Mouse (Mus musculus): ENCODE data around the gene Dmkn. TPM values are rescaled to one million over a fixed set of nuclear protein-coding genes. Genes with fewer than 3 reads are reported as not detected.
"Not testable (repeated sequence)": the region's sequence is repeated elsewhere in the genome, so short reads cannot be mapped to it uniquely, and the experiment has no call there.

Gene Dmkn
- total RNA-seq, 2 experiments from 2014 or later: 2.6 to 3.6 TPM

DNA sequence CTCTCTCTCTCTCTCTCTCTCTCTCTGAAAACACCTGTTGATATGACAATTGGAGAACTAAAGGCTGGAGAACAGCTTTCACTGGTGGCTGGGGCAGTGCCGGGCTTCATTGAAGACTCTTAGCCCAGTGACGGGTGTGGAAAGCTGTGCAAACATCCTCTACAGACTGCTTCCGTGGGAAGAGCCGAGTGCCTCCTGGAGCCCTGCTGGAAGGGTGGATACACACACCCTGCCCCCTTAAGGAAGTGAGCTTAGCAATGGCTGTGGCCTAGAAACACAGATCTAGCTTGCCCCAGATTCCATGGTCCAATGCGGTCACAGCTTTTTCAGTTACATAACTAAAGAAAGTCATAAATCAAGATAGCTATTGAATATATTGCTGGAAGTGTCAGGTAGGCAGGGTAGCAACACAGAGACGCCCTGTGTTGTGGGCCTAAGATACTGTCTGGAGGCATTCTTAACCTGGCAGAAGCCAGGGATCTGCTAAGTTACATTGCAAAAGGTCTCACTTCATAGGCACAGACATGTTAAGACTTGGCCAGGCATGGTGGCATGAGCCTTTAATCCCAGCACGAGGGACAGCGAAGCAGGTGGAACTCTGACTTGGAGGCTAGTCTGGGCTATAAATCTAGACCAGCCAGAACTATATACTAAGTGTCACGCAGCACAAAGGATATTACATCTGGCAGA is 40.6 kb downstream of the Dmkn start:
- no peak for DNase-seq (ENCODE audit: low spot score in 2 of 2)
- intact Hi-C loops (cut with DNase I): no loop called here

DNA sequence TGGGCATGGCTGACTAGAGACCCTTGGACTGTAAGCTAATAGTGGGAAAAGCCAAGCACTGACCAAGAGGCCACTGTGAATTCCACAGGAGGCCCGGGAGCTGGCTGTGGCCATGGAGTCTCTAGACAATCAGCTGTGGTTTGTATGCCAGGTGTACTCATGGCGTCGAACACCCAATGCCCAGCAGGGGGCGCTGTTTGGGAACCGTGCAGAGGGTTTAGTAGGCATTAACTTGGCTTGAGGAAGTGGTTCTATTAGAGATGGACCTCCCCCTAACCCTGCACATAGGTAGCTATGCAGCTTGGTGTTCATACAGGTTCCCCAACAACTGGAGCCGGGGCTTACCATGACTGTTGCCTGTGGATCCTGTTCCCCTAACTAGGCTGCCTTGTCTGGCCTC is 42.4 kb downstream of the Dmkn start:
- DNase-seq (ENCODE audit: low spot score in 2 of 2): no peak
- intact Hi-C loops (cut with DNase I): no loop called here

DNA sequence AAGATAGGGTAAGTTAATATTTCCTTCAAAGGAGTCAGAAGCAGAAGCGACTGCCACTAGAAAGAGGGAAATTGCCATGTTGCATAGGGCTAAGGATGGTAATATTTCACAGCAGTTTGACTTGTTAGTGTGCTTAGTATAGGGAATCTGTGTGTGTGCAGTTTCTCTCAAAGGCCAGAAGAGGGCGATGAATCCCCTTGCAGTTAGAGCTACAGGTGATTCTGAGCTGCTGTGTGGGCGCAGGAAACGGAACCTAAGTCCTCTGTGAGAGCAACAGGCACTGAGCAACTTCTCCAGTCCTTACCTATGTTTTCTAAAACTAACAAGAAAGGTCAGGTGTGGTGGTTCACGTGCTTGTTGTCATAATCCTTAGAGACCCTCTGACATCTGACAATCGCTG is 46.8 kb downstream of the Dmkn start:
- no peak for DNase-seq (ENCODE audit: low spot score in 2 of 2)
- intact Hi-C loops (cut with DNase I): loop anchor here (5.0 kb wide), 1 partner anchor 47 kb away; the partner anchor contains the start of gene Ffar3

DNA sequence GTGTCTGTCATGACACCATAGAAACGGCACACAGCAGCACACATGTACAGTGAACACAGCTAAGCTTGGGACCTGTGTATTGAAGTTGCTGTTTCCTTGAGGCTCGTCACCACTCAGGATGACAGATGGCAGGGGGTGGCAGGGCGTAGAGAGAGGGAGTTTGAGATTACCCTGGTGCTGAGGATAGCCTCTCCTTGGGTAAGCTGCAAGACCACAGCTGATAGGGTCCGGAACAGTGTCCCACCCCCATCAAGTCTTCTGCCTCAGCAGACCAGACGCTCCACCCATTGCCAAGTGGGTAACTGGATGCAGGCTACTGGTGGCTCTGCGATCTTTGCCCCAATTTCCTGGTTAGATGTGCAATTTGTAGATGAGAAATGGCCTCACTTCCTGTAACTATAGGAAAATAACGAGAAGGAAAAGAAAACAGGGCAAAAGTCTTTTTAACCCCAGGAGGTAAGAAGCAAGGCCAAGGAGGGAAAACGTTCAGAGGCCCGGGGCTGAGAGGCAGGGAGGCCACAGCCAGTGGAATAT is 48.3 kb downstream of the Dmkn start:
- DNase-seq (ENCODE audit: low spot score in 2 of 2): no peak
- intact Hi-C loops (cut with DNase I): loop anchor here (5.0 kb wide), 1 partner anchor 45 kb away; the partner anchor contains the start of gene Ffar3

DNA sequence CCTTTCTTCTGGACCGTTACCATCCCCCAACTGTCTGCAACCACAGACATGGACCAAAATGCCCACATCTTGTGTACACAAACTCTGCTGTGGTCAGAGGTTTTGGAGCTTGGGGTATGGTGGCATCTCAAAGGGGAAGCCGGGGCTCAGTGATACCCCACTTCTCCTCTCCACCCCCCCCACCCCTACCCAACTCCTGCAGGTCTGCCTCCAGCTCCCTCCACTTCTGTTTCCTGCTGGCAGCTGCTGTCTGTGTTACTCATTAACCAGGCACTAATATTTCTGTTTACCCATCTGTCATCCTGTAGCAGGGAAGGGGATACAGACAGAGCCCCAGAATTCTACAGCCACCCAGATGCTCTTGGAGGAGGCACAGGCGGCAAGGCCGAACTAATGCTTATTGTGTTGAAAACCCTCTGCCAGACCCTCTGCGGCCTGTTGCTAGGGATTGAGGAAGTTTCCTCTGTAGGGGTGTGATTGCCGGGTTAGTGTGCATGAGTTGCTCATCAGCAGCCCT is 48.8 kb downstream of the Dmkn start:
- DNase-seq (ENCODE audit: low spot score in 2 of 2): no peak
- intact Hi-C loops (cut with DNase I): loop anchor here (5.0 kb wide), 1 partner anchor 45 kb away; the partner anchor contains the start of gene Ffar3

DNA sequence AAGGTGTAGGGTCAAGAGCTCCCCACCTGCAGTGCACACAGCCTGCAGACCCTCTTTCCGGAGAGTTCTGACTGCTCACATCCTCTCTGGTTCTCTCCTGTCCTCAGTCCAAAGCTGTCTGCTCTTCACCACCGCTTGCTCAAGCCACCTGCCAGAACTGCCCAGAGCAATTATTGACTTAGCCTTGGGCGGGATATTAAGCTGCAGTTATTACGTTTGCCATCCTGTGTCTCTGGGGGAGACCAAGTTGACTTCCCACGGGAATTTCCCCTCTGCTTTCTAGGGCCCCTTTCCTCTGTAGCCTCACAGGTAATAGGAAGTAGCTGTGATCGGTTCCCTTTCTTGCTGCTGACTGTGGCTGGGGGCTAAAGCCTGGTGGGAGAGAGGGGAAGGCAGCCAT is 56.6 kb downstream of the Dmkn start:
- intact Hi-C loops (cut with DNase I): no loop called here
- no peak for DNase-seq (ENCODE audit: low spot score in 2 of 2)

DNA sequence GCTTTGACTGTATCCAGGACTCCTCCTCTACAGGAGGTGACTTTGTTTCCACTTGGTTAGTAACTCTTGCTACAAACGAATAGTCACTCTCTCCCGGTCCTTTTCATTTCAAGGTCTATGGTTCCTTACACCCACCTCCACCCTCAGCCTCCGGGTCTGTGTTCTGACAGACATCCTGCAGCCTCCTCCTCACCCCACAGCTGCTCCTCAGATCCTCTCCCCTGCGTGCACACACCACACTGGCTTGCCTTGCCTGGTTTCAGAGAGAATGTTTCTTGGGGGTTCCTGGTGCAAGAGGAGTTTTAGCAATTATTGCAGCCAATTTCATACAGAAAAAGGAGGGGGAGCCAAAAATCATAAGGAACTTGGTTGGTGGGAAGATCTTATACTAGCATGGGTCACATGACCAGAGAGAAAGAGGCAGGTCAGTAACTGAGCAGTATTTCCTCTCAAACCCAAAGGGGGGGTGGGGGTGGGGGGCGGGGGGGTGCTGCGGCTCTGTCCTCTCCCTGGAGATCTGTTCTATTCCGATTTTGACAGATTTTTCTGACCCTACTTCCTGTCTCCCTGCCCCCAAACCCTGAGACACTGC is 57.4 kb downstream of the Dmkn start:
- intact Hi-C loops (cut with DNase I): no loop called here
- no peak for DNase-seq (ENCODE audit: low spot score in 2 of 2)

DNA sequence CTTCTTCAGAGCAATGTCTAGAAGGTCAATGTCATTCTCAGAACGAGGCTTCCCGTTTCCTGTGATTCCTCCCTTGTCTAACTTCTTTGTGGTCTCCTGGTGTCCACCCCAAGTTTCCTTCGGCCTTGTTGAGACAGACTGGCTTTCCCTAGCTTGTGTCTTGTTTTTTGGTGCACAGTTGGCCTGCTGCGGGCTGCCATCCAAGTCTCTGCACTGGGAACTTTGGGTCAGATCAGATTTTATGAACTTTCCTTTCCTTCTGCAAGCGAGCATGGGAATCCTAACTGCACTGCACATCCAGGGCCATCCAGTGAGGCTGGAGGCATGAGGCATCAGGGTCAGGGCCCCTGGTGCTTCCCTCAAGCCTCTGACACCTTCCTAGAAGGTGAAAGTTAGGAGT is 58.0 kb downstream of the Dmkn start:
- DNase-seq (ENCODE audit: low spot score in 2 of 2): no peak
- intact Hi-C loops (cut with DNase I): no loop called here

DNA sequence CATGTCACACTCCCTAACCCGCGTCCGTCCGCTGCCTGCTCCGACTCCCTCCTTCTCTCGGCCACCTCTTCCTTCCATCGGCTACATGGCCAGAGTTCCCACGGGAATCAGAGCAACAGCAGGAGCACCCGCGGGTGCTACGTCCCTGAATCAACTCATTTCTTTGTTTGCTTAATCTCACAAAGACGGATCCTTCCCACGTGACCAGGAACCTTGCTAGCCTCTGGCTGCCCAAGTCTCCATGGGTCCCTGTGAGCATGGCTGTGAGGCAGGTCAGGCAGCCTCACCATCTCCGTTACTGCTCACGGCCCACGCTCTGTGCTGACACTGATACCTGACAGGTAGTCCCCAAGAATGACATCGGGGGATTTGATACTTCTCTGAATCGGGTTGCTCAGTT is 60.1 kb downstream of the Dmkn start, which contains the start of gene Ffar2:
Gene Ffar2 (minus strand): TSS at position 101 of the 400 bp plus-strand sequence.
- intact Hi-C loops (cut with DNase I): no loop called here
- no peak for DNase-seq (ENCODE audit: low spot score in 2 of 2)

DNA sequence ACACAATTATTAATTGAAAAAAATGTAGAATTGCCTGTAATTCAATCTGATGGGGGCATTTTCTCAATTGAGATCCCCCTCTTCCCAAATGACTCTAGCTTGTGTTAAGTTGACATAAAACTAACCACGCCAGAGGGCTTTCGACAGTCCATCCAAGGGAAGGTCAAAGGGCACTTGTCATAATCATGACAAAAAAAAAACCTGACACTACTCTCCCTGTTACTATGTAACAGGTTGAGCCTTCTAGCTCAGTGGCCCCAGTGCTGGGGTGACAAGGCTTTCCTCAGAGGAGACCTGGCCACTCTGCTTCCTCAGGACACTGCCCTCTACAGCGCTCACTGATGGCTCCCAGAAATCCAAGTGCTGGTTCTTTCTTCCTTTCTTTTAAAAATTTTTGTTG is 60.8 kb downstream of the Dmkn start:
- DNase-seq (ENCODE audit: low spot score in 2 of 2): no peak
- intact Hi-C loops (cut with DNase I): no loop called here

DNA sequence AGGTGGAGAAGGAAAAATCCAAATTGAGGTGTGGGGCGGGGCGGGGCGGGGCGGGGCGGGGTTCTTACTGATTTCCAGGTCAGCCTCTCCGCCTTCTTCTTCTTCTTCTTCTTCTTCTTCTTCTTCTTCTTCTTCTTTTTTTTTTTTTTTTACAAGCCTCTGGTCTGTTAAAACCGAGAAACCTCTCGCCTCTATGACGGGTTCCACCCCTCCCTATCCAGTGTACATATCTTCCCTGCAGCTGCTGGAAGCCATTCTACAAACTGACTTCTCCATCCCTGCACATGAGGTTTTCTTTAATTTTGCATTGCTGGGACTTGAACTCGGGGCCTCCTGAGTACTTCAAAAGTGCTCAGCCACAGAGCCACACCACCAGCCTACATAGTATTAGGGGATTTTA is 63.1 kb downstream of the Dmkn start:
- intact Hi-C loops (cut with DNase I): no loop called here
- no peak for DNase-seq (ENCODE audit: low spot score in 2 of 2)

DNA sequence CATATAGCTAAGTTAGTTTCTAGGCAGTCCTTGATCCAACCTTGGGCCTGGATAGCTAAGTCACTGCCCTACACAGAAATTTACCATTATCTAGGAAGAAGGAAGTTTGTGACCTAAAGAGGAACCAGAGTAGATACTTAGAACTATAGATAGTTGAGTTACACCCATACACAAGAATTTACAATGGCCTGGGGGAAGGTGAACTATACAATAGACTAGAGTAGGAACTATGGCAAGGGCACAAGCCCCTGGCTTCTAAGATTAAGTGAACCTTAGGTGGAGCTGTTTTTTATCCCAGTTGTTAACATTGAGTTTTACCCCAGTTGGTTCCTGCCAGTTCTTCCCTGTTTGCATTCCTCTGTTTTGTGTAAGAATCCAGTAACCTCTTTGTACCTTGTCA is 65.3 kb downstream of the Dmkn start:
- intact Hi-C loops (cut with DNase I); DNase-seq (ENCODE audit: low spot score in 2 of 2): not testable (repeated sequence)

DNA sequence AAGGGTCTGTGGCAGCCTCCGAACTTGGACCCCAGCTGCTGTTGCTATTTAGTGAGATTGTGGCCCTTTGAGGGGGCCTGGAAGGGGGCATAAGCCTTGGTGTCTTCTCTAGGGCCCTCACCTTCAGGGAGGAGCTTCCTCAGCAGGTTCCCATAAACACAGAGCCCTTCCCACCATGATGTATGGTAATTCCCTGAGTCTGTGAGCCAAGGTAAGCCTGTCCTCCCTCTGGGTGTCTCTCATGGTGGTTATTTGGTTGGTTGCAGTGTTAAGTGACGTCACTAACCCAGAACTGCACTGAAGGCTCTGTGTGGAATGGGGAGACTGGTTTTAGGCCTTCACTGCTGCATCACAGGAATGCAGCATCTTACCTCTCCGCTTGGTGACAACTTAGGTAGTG is 65.9 kb downstream of the Dmkn start:
- no peak for DNase-seq (ENCODE audit: low spot score in 2 of 2)
- intact Hi-C loops (cut with DNase I): no loop called here

Other genes starting within 250 kb of the Dmkn start
- gene Arhgap33, start 228.7 kb upstream of the Dmkn start, total RNA-seq (2021): 100 to 1,000 TPM; 156 to 209 TPM
- gene Hspb6, start 211.6 kb upstream of the Dmkn start, total RNA-seq (2021): 1 to 10 TPM; 4.2 to 5.1 TPM
- gene Proser3, start 211.5 kb upstream of the Dmkn start, total RNA-seq (2021): 1 to 10 TPM; 2.8 to 4.5 TPM
- gene Lin37, start 203.9 kb upstream of the Dmkn start, total RNA-seq (2021): 10 to 100 TPM; 35.9 to 45.5 TPM
- 10 to 100 TPM; 68.0 to 71.4 TPM for gene U2af1l4, start 200.5 kb upstream of the Dmkn start, total RNA-seq (2021)
- gene Gm49396, start 200.4 kb upstream of the Dmkn start, total RNA-seq (2021): 1 to 10 TPM; 3.6 to 9.3 TPM
- 10 to 100 TPM; 79.8 to 85.1 TPM for gene Psenen, start 200.1 kb upstream of the Dmkn start, total RNA-seq (2021)
- 1 to 10 TPM; 1.8 to 4.5 TPM for gene Igflr1, start 198.3 kb upstream of the Dmkn start, total RNA-seq (2021)
- 10 to 100 TPM; 41.3 to 62.2 TPM for gene Kmt2b, start 175.0 kb upstream of the Dmkn start, total RNA-seq (2021)
- gene Zbtb32, start 164.8 kb upstream of the Dmkn start, total RNA-seq (2021): not detected
- gene Upk1a, start 150.9 kb upstream of the Dmkn start, total RNA-seq (2021): under 1 TPM in 1 of 2 experiments, not detected in 1; 0.36 TPM
- 100 to 1,000 TPM; 561 to 663 TPM for gene Cox6b1, start 137.6 kb upstream of the Dmkn start, total RNA-seq (2021)
- gene Etv2, start 127.9 kb upstream of the Dmkn start, total RNA-seq (2021): not detected
- gene Rbm42, start 113.4 kb upstream of the Dmkn start, total RNA-seq (2021): 10 to 100 TPM; 67.4 to 74.4 TPM
- gene Haus5, start 98.8 kb upstream of the Dmkn start, total RNA-seq (2021): 1 to 10 TPM; 4.0 to 5.7 TPM
- gene Pmis2, start 92.2 kb upstream of the Dmkn start, total RNA-seq (2021): not detected
- gene 2200002J24Rik, start 64.8 kb upstream of the Dmkn start, total RNA-seq (2021): not detected
- gene Atp4a, start 51.5 kb upstream of the Dmkn start, total RNA-seq (2021): under 1 TPM; 0.23 to 0.47 TPM
- 100 to 1,000 TPM; 114 to 115 TPM for gene Tmem147, start 34.2 kb upstream of the Dmkn start, total RNA-seq (2021)
- under 1 TPM in 1 of 2 experiments, not detected in 1; 0.35 TPM for gene Gapdhs, start 20.1 kb upstream of the Dmkn start, total RNA-seq (2021)
- 1 to 10 TPM; 5.5 to 7.9 TPM for gene Sbsn, start 12.3 kb upstream of the Dmkn start, total RNA-seq (2021)
- gene Krtdap, start 24.1 kb downstream of the Dmkn start, total RNA-seq (2021): not detected
- not detected for gene Ffar2, start 60.0 kb downstream of the Dmkn start, total RNA-seq (2021)
- not detected for gene Ffar3, start 92.4 kb downstream of the Dmkn start, total RNA-seq (2021)
- not detected for gene Ffar1, start 97.8 kb downstream of the Dmkn start, total RNA-seq (2021)
- not detected for gene Cd22, start 116.6 kb downstream of the Dmkn start, total RNA-seq (2021)
- gene Mag, start 151.1 kb downstream of the Dmkn start, total RNA-seq (2021): 100 to 1,000 TPM; 137 to 247 TPM
- not detected for gene Hamp2, start 160.9 kb downstream of the Dmkn start, total RNA-seq (2021)
- gene Hamp, start 180.3 kb downstream of the Dmkn start, total RNA-seq (2021): not detected
- 100 to 1,000 TPM; 135 to 147 TPM for gene Usf2, start 193.0 kb downstream of the Dmkn start, total RNA-seq (2021)
- 1 to 10 TPM; 7.0 to 9.8 TPM for gene Lsr, start 209.7 kb downstream of the Dmkn start, total RNA-seq (2021)
- not detected for gene Fam187b, start 210.0 kb downstream of the Dmkn start, total RNA-seq (2021)

All from left cerebral cortex, postnatal 36 days (tissue).